Mouse (Mus musculus) olfactory bulb, adult 2 months (tissue): ENCODE results near the gene Cog5.

Experiments used
- CTCF ChIP-seq: fragments of 200-500 bp; IDR thresholded peaks from 2 replicates; pipeline ENCODE4 v1.5.1; 2012; ENCODE audit warnings: low read depth, mild to moderate bottlenecking, low read length, moderate library complexity; ENCODE audit not compliant: insufficient read depth
- POLR2A ChIP-seq: fragments of 200-500 bp; IDR thresholded peaks from 2 replicates; pipeline ENCODE4 v1.6.1; 2012; ENCODE audit warnings: mild to moderate bottlenecking, low read depth, low read length, moderate library complexity; ENCODE audit not compliant: insufficient read depth

GRCm38 (mm10) chr12:31936657-31937300 lies 282.1 kb downstream of the Cog5 start:
- TF ChIP-seq CTCF = no peak
- TF ChIP-seq POLR2A = no peak
